Mouse (Mus musculus) heart, adult 2 months (tissue): ENCODE data around the gene Ccdc34. TPM values are rescaled to one million over a fixed set of nuclear protein-coding genes. Genes with fewer than 3 reads are reported as not detected.

Experiments used
- DNase-seq, 2 experiments: peaks; one replicate each; pipeline ENCODE4 v3.0.0; 2021
- H3K27ac ChIP-seq: fragments of 200-600 bp; 2 replicates; pipeline ENCODE4 v1.8.1; 2022
- H3K27me3 ChIP-seq: fragments of 200-500 bp; 2 replicates; pipeline ENCODE4 v1.6.1; 2012; ENCODE audit warnings: mild to moderate bottlenecking, low read length, inconsistent platforms, mixed read lengths; ENCODE audit not compliant: control insufficient read depth, insufficient read depth
- H3K36me3 ChIP-seq: fragments of 200-500 bp; 2 replicates; pipeline ENCODE4 v1.6.1; 2012; ENCODE audit warnings: low read length, inconsistent platforms; ENCODE audit not compliant: control insufficient read depth, insufficient read depth
- H3K4me1 ChIP-seq: fragments of 200-500 bp; 2 replicates; pipeline ENCODE4 v1.6.1; 2011; ENCODE audit warnings: low read length; ENCODE audit not compliant: control insufficient read depth, insufficient read depth
- H3K4me3 ChIP-seq: fragments of 200-600 bp; 2 replicates; pipeline ENCODE4 v1.8.1; 2022
- H3K79me2 ChIP-seq: fragments of 200-500 bp; replicated peaks from 2 replicates; pipeline ENCODE4 v1.6.1; 2012; ENCODE audit warnings: mild to moderate bottlenecking, inconsistent platforms, low read length, moderate library complexity, mixed read lengths; ENCODE audit not compliant: control insufficient read depth, insufficient read depth
- H3K9ac ChIP-seq: fragments of 200-500 bp; 2 replicates; pipeline ENCODE4 v1.6.1; 2012; ENCODE audit warnings: low read depth, mild to moderate bottlenecking, control low read depth, inconsistent platforms, low read length, mixed read lengths
- CTCF ChIP-seq: fragments of 200-600 bp; IDR thresholded peaks from 2 replicates; pipeline ENCODE4 v1.8.1; 2022; ENCODE audit warnings: antibody characterized with exemption, mild to moderate bottlenecking, moderate library complexity
- EP300 ChIP-seq: fragments of 200-500 bp; IDR thresholded peaks from 2 replicates; pipeline ENCODE4 v1.6.1; 2011; ENCODE audit warnings: low read depth, low read length, control low read depth; ENCODE audit not compliant: insufficient read depth
- POLR2A ChIP-seq: fragments of 200-500 bp; IDR thresholded peaks from 2 replicates; pipeline ENCODE4 v1.6.1; 2011; ENCODE audit warnings: mild to moderate bottlenecking, low read depth, low read length, control low read depth; ENCODE audit not compliant: insufficient read depth
- WGBS: fragments of 180-500 bp; shearing (Covaris S2); methylation state at CpG from one replicate; pipeline ENCODE4 v1.1.7; 2018; 5-methylcytosine and 5-hydroxymethylcytosine counted together
- intact Hi-C: fragments of 180-260 bp; cut with DNase I; formaldehyde crosslinking; loops from one replicate; pipeline ENCODE4 v1.15.1; 2025
- polyA plus RNA-seq: library from polyadenylated mRNA; depleted of rRNA; stranded (reverse); fragments of >200 nt; gene quantifications from 2 replicates; pipeline ENCODE4 v1.2.3, GENCODE M21; 2012
- total RNA-seq, 2 experiments: library from RNA; stranded (reverse); gene quantifications; 2 replicates each; pipeline ENCODE4 v1.2.3; 2021

The Ccdc34 gene
- total and polyA plus RNA-seq, 3 experiments = 1.8 to 4.6 (median 4.1) TPM

DNA sequence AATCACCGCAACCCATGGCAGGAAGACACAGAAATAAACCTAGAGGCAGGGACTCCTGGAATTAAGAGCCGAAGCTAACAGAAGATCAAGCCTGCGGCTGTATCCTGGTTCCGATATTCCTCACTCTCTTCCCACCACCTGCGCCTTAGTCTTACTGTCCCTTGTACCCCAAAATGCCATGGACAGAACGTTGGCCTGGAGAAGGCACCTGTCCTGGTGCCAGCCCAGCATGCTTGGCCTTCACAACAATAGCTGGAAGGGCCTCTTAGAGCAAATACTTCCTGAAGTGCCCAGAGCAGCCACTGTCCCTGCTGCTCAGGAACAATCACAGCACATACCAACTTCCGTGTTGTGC is 162.7 kb downstream of the Ccdc34 start:
- no peaks in the 10 kb centered on the region for H3K79me2 ChIP-seq
- H3K27ac ChIP-seq = 0 out of 2 replicates have a peak overlapping the region, but pooled peaks have one; percentile 6
- WGBS = 43% methylated on average over 7 of the region's 7 CpGs
- H3K9ac ChIP-seq = no peak overlapping the region
- H3K36me3 ChIP-seq = peaks cover 6% of the 10 kb centered on the region
- intact Hi-C loops = no loop called here
- H3K4me1 ChIP-seq = peaks cover 13% of the 10 kb centered on the region
- no peak for DNase-seq
- no peaks in the 10 kb centered on the region for H3K27me3 ChIP-seq
- TF ChIP-seq POLR2A (no peak), CTCF (no peak), EP300 (no peak)
- H3K4me3 ChIP-seq = no peak overlapping the region

DNA sequence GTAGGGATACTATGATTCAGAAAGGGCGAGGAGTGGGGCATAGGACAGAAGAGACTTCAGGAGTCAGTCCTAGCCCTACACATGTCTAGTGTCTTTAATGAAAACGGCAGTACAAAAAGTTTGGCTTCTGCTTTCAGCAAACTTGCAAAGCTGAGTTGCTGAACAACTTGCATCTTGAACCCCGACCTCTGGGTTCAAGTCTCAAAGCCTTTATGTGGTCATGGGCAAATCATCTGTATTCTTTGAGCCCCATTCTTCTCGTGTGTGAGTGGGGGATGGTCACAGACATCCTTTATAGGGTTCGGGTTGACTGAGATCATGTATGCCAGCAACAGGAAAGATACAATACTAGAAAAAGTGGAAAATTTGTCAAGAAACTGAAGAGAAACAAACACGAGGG is 164.0 kb downstream of the Ccdc34 start:
- Histone ChIP-seq H3K9ac (no peak overlapping the region), H3K4me3 (no peak overlapping the region), H3K27me3 (no peaks in the 10 kb centered on the region), H3K4me1 (peaks cover 13% of the 10 kb centered on the region), H3K36me3 (peaks cover 6% of the 10 kb centered on the region), H3K27ac (no peak overlapping the region), H3K79me2 (no peaks in the 10 kb centered on the region)
- intact Hi-C loops = no loop called here
- no peak for TF ChIP-seq POLR2A
- TF ChIP-seq CTCF = no peak
- TF ChIP-seq EP300 = no peak
- no peak for DNase-seq
- 77% methylated on average over 6 of the region's 6 CpGs for WGBS

DNA sequence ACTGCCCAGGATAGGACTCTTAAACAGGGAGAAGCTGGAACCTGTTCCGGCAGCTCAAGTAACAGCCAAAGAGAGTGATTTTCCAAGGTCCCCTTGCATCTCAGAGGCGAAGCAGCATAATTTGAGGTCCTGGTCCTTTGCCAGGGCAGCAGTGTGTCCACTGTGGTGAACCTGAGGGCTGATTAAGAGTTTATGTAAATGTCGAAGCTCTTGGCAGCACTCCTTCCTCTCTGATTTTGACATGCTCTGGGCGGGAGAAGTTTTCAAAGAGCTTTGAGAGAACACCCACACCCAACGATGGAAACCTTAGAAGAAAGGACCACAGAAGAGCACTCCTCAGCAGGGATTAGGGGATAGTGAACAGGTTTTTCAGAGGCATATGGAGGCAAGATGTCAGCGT is 164.6 kb downstream of the Ccdc34 start:
- peaks cover 13% of the 10 kb centered on the region for H3K4me1 ChIP-seq

DNA sequence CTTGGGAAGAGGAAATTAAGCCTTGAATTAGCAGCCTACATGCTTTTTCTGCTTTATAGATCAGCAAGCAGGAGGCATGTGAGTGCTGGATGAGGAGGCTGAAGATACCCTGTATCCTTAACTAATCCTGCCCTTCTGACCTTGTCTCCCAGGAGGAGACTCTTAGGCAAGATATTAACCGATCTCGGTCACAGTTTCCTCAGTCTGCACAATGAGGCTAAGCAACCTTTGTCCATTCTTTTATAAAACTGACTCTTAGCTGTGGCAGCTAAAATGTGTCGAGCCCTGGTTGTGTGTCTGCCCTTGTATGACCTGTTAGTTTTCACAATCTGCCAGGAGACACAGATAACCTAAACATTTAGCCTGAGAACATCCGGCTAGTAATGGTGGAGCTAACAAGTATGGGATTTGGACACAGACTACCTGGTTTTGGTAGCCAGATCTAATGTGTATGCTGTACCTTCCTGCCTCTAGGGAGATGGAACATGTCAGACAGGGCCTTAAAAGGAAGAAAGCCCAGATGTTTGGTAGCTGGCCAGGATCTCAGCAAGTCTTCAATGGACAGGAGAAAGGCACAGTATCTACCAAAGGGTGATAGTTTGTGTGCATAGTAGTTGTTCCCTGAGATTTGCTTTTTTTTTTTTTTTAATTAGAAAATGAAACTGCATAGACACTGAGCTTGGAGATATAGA is 165.3 kb downstream of the Ccdc34 start:
- intact Hi-C loops = no loop called here
- Histone ChIP-seq H3K4me1 (peaks cover 12% of the 10 kb centered on the region), H3K36me3 (peaks cover 6% of the 10 kb centered on the region), H3K27me3 (no peaks in the 10 kb centered on the region), H3K79me2 (no peaks in the 10 kb centered on the region), H3K9ac (no peak overlapping the region), H3K27ac (no peak overlapping the region), H3K4me3 (no peak overlapping the region)
- TF ChIP-seq CTCF (no peak), EP300 (no peak), POLR2A (no peak)
- WGBS = 54% methylated on average over 4 of the region's 4 CpGs
- DNase-seq = no peak

More for the DNA sequence above, 164.6 kb downstream of the Ccdc34 start:
- H3K27ac ChIP-seq = no peak overlapping the region
- H3K79me2 ChIP-seq = no peaks in the 10 kb centered on the region
- DNase-seq = no peak
- peaks cover 6% of the 10 kb centered on the region for H3K36me3 ChIP-seq
- no peaks in the 10 kb centered on the region for H3K27me3 ChIP-seq
- no peak overlapping the region for H3K9ac ChIP-seq
- TF ChIP-seq POLR2A (no peak), EP300 (no peak), CTCF (no peak)
- H3K4me3 ChIP-seq = no peak overlapping the region
- 56% methylated on average over 6 of the region's 6 CpGs for WGBS
- intact Hi-C loops = no loop called here

DNA sequence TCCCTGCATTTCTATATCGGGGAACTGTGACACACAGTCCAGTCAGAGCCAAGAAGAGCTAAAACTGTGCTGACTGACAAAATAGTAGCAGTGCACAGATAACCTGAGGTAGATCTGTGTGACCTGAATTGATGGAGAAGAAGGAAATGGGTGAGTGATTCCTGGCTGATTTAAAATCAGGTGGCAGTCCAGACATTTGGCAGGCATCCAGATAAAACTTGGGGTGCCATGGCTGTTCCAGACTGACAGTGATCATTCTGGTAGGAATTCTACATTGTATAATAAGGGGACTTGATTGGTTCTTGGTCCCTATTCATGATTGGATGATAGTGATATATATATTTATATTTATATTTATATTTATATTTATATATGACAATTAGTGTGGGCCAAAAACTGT is 166.5 kb downstream of the Ccdc34 start:
- no peak for DNase-seq
- intact Hi-C loops = no loop called here
- 80% methylated on average over 1 of the region's 1 CpGs for WGBS

DNA sequence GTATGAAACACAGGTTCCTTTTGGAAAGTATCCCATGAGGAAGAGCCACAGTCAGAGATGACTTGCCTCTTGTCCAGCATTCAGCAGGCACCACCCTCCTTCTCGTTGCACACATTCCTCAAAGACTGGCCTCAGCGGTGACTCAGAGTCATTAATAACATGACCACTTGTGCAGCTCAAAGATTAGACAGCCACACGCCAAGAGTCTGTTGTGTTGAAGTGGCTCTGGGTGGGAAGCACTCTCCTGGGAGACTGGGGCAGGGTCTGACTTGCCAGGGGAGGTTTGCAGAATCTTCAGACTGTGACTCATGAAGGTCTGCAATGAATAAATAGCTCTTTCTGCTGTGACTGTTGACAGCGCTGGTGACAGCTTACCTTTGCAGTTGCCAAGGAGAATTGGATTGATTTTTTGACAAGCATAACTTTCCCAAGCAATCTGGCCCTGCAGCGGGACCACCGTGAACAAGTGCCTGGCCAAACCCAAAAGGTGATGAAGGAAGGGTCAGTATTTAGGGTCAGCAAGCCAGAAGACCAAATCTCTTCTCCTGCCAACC is 168.9 kb downstream of the Ccdc34 start:
- intact Hi-C loops = no loop called here
- Histone ChIP-seq H3K4me3 (no peak overlapping the region), H3K27ac (no peak overlapping the region), H3K79me2 (no peaks in the 10 kb centered on the region), H3K9ac (no peak overlapping the region), H3K27me3 (no peaks in the 10 kb centered on the region), H3K4me1 (peaks cover 2% of the 10 kb centered on the region), H3K36me3 (peaks cover 3% of the 10 kb centered on the region; the same call in 1 of the 2 replicates)
- TF ChIP-seq EP300 (peak; percentile 77), CTCF (no peak), POLR2A (no peak)
- peak in 1 of 2 experiments; percentile 60 for DNase-seq
- 20% methylated on average over 6 of the region's 6 CpGs for WGBS

More for the DNA sequence above, 166.5 kb downstream of the Ccdc34 start:
- TF ChIP-seq CTCF (no peak), POLR2A (no peak), EP300 (no peak)
- H3K27me3 ChIP-seq = no peaks in the 10 kb centered on the region
- peaks cover 3% of the 10 kb centered on the region; the same call in 1 of the 2 replicates for H3K36me3 ChIP-seq
- no peak overlapping the region for H3K4me3 ChIP-seq
- H3K4me1 ChIP-seq = peaks cover 12% of the 10 kb centered on the region
- H3K27ac ChIP-seq = no peak overlapping the region
- H3K79me2 ChIP-seq = no peaks in the 10 kb centered on the region
- H3K9ac ChIP-seq = no peak overlapping the region
